Mouse (Mus musculus) liver, embryonic 14.5 days (tissue): ENCODE data around the gene Hdc. TPM values are rescaled to one million over a fixed set of nuclear protein-coding genes. Genes with fewer than 3 reads are reported as not detected.

Source experiments
- ATAC-seq: fragments of 200-750 bp; cut with Nextera tagmentation; 2 replicates; pipeline ENCODE4 v1.8.0; 2017; ENCODE audit warnings: moderate number of reproducible peaks, mild to moderate bottlenecking, moderate library complexity; ENCODE audit not compliant: insufficient read depth
- DNase-seq, 3 experiments: peaks; one replicate each; pipeline ENCODE4 v3.0.0-alpha.2; 2012 to 2013; ENCODE audit warnings: low read depth in 3 of 3, low spot score in 3 of 3
- H3K27ac ChIP-seq: fragments of 300-500 bp; sonication (generic); 2 replicates; pipeline ENCODE4 v1.5.1; 2014; ENCODE audit warnings: moderate library complexity, mild to moderate bottlenecking, control low read depth, inconsistent platforms
- H3K27me3 ChIP-seq: fragments of 300-500 bp; sonication (generic); 2 replicates; pipeline ENCODE4 v1.6.1; 2014; ENCODE audit warnings: mild to moderate bottlenecking, low read length, moderate library complexity; ENCODE audit not compliant: control insufficient read depth, insufficient read depth
- H3K36me3 ChIP-seq: fragments of 300-500 bp; sonication (generic); replicated peaks from 2 replicates; pipeline ENCODE4 v1.6.1; 2014; ENCODE audit warnings: low read depth; ENCODE audit not compliant: control insufficient read depth, insufficient read depth
- H3K4me1 ChIP-seq, 2 experiments: fragments of 200-500 bp in 1 of 2; fragments of 300-500 bp in 1 of 2; sonication (generic) in 1 of 2; replicated peaks; 2 replicates each; pipeline ENCODE4 v1.6.1; 2012 to 2014; ENCODE audit warnings: antibody characterized with exemption in 1 of 2, inconsistent platforms in 1 of 2, low read length in 1 of 2; ENCODE audit not compliant: control insufficient read depth in 2 of 2, insufficient read depth in 2 of 2
- H3K4me2 ChIP-seq: fragments of 300-500 bp; sonication (generic); 2 replicates; pipeline ENCODE4 v1.6.1; 2014; ENCODE audit warnings: low read depth, mild to moderate bottlenecking, control low read depth, moderate library complexity
- H3K4me3 ChIP-seq, 2 experiments: fragments of 200-500 bp in 1 of 2; fragments of 300-500 bp in 1 of 2; sonication (generic) in 1 of 2; 2 replicates each; pipeline ENCODE4 v1.5.1; 2012 to 2014; ENCODE audit warnings: low read depth in 2 of 2, low read length in 2 of 2, mild to moderate bottlenecking in 2 of 2, control low read depth in 1 of 2, inconsistent platforms in 1 of 2, moderate library complexity in 1 of 2; ENCODE audit not compliant: insufficient read depth in 1 of 2
- H3K9ac ChIP-seq: fragments of 300-500 bp; sonication (generic); replicated peaks from 2 replicates; pipeline ENCODE4 v1.6.1; 2014; ENCODE audit warnings: mild to moderate bottlenecking, control low read depth, moderate library complexity
- H3K9me3 ChIP-seq: fragments of 300-500 bp; sonication (generic); 2 replicates; pipeline ENCODE4 v1.6.1; 2016; ENCODE audit warnings: low read length, mixed read lengths; ENCODE audit not compliant: control insufficient read depth
- CTCF ChIP-seq: IDR thresholded peaks from 2 replicates; pipeline ENCODE4 v1.5.1; 2016; ENCODE audit warnings: antibody characterized with exemption, low read depth, control low read depth
- EP300 ChIP-seq: IDR thresholded peaks from 2 replicates; pipeline ENCODE4 v1.6.1; 2016; ENCODE audit warnings: antibody characterized with exemption, low read depth
- WGBS: fragments of 180-500 bp; shearing (Covaris S2); extraction: QIAGEN DNeasy Blood & Tissue Kit; methylation state at CpG from one replicate; pipeline ENCODE4 v1.1.7; 2014; ENCODE audit not compliant: insufficient replicate concordance; 5-methylcytosine and 5-hydroxymethylcytosine counted together
- polyA plus RNA-seq, 2 experiments: library from polyadenylated mRNA; depleted of rRNA in 1 of 2; stranded (reverse) in 1 of 2; unstranded in 1 of 2; fragments of >200 nt; fragmentation: Nextera tagmentation in 1 of 2; extraction: Ambion mirVana in 1 of 2; gene quantifications; 2 replicates each; pipeline versions ENCODE4 v1.2.1 to v1.2.3; 2012 to 2014

Gene Hdc
- polyA plus RNA-seq, 2 experiments: 4.6 to 7.8 TPM

GRCm38 (mm10) chr2:126601918-126602600 lies 17.0 kb downstream of the Hdc start:
- TF ChIP-seq CTCF (no peak), EP300 (no peak)
- Histone ChIP-seq H3K9ac (no peak overlapping the region), H3K36me3 (no peaks in the 10 kb centered on the region), H3K27ac (no peak overlapping the region), H3K9me3 (no peaks in the 10 kb centered on the region), H3K4me1 (peaks cover 0 to 4% of the 10 kb centered on the region in 2 experiments; a peak in 2 of 4 replicates), H3K4me3 (no peak overlapping the region), H3K4me2 (no peak overlapping the region), H3K27me3 (no peaks in the 10 kb centered on the region)
- WGBS: 32% methylated on average over 14 of the region's 14 CpGs
- ATAC-seq (no peak), DNase-seq (peak in 1 of 3 experiments; percentile 28)

GRCm38 (mm10) chr2:126600533-126600932 lies 18.6 kb downstream of the Hdc start:
- Histone ChIP-seq H3K4me2 (no peak overlapping the region), H3K9ac (no peak overlapping the region), H3K4me1 (peaks cover 0 to 5% of the 10 kb centered on the region in 2 experiments; a peak in 2 of 4 replicates), H3K36me3 (no peaks in the 10 kb centered on the region), H3K27me3 (no peaks in the 10 kb centered on the region), H3K4me3 (no peak overlapping the region), H3K27ac (no peak overlapping the region), H3K9me3 (no peaks in the 10 kb centered on the region)
- no peak for DNase-seq
- ATAC-seq: peak; percentile 43; the same call in 1 of the 2 replicates
- TF ChIP-seq EP300 (no peak), CTCF (no peak)
- 55% methylated on average over 14 of the region's 14 CpGs for WGBS

GRCm38 (mm10) chr2:126599005-126599404 lies 20.1 kb downstream of the Hdc start:
- no peak for ATAC-seq

GRCm38 (mm10) chr2:126598359-126598758 lies 20.7 kb downstream of the Hdc start:
- peak; percentile 22; the same call in 1 of the 2 replicates for TF ChIP-seq CTCF
- no peak for TF ChIP-seq EP300
- 55% methylated on average over 2 of the region's 2 CpGs for WGBS
- H3K36me3 ChIP-seq: no peaks in the 10 kb centered on the region
- no peaks in the 10 kb centered on the region for H3K9me3 ChIP-seq
- peaks cover 0 to 5% of the 10 kb centered on the region in 2 experiments; a peak in 2 of 4 replicates for H3K4me1 ChIP-seq
- no peak overlapping the region for H3K4me2 ChIP-seq
- ATAC-seq (no peak), DNase-seq (no peak)
- no peaks in the 10 kb centered on the region for H3K27me3 ChIP-seq
- no peak overlapping the region for H3K27ac ChIP-seq
- H3K4me3 ChIP-seq: no peak overlapping the region
- H3K9ac ChIP-seq: no peak overlapping the region

More at GRCm38 (mm10) chr2:126599005-126599404, 20.1 kb downstream of the Hdc start:
- Histone ChIP-seq H3K36me3 (no peaks in the 10 kb centered on the region), H3K27me3 (no peaks in the 10 kb centered on the region), H3K27ac (no peak overlapping the region), H3K4me3 (no peak overlapping the region), H3K4me1 (peaks cover 0 to 5% of the 10 kb centered on the region in 2 experiments; a peak in 2 of 4 replicates), H3K9ac (no peak overlapping the region), H3K4me2 (no peak overlapping the region), H3K9me3 (no peaks in the 10 kb centered on the region)
- 6% methylated on average over 3 of the region's 3 CpGs for WGBS
- DNase-seq: no peak
- TF ChIP-seq EP300 (no peak), CTCF (peak; percentile 49)

GRCm38 (mm10) chr2:126597279-126598241 lies 21.5 kb downstream of the Hdc start:
- WGBS: 61% methylated on average over 20 of the region's 20 CpGs
- H3K36me3 ChIP-seq: no peaks in the 10 kb centered on the region
- DNase-seq: no peak
- no peak for ATAC-seq
- H3K27ac ChIP-seq: no peak overlapping the region
- no peaks in the 10 kb centered on the region for H3K27me3 ChIP-seq
- no peak overlapping the region for H3K4me3 ChIP-seq
- TF ChIP-seq CTCF: no peak
- TF ChIP-seq EP300: no peak
- no peak overlapping the region for H3K9ac ChIP-seq
- no peaks in the 10 kb centered on the region for H3K9me3 ChIP-seq
- peak overlapping the region; percentile 31 for H3K4me2 ChIP-seq
- peaks cover 0 to 5% of the 10 kb centered on the region in 2 experiments; a peak in 2 of 4 replicates for H3K4me1 ChIP-seq
